In genomic region chr17:33394182-33395034, GRCm38 (mm10) we compare ENCODE assay signal across 8 mouse cellular contexts. TPM values are rescaled to one million over a fixed set of nuclear protein-coding genes. Genes with fewer than 3 reads are reported as not detected.
DNase-seq lines count a peak whose midpoint lies in the region; ATAC-seq lines count a peak whose summit lies in the region.

TSS of gene Zfp101 (minus strand) at chr17:33394641.

- intact Hi-C loops in gastrocnemius, postnatal 14 days (cut with DNase I; ENCODE audit: low total_unique reads) = no loop called here
- intact Hi-C loops in left cerebral cortex, postnatal 10 days (cut with DNase I) = no loop called here

- ATAC-seq in inflammation-experienced regulatory T-cells, adult 6 months = peak; percentile 100
- peak; percentile 100 for ATAC-seq in megakaryocyte-erythroid progenitor cell, adult 5-6 weeks (replicated peaks; ENCODE audit: low FRiP score, low TSS enrichment, poor library complexity, severe bottlenecking)

- DNase-seq in adrenal gland, adult (ENCODE audit: inconsistent age in 2 of 2, low spot score in 1 of 2) = peak; percentile 89 to 97
- peak; percentile 98 for DNase-seq in embryo, embryonic 10.5 days (ENCODE audit: low spot score)
- DNase-seq in gastrocnemius, postnatal 14 days = peak; percentile 84
- DNase-seq in left cerebral cortex, postnatal 10 days (ENCODE audit: extremely low spot score in 1 of 2, low spot score in 2 of 2) = peak; percentile 91 to 95
- DNase-seq in right cerebral cortex, postnatal 25 days = peak; percentile 85
- DNase-seq in urinary bladder, postnatal 4 days (ENCODE audit: low spot score in 2 of 2) = peak; percentile 83 to 85

RNA-seq across cellular contexts. Expression of gene Zfp101, which starts in this region (rescaled TPM):
- 1 to 10 TPM; 4.1 to 4.4 TPM for total RNA-seq in gastrocnemius, postnatal 14 days (2021)
- 10 to 100 TPM; 11.3 to 14.5 (median 12.9) TPM for polyA plus RNA-seq in inflammation-experienced regulatory T-cells, adult 6 months (2017; shearing (Covaris generic))
- 10 to 100 TPM in 1 of 2 experiments, 1 to 10 TPM in 1; 7.3 to 11.0 TPM for total RNA-seq in left cerebral cortex, postnatal 10 days (2021)
- 21.7 and 34.5 TPM in 2 replicates for total RNA-seq in megakaryocyte-erythroid progenitor cell, adult 5-6 weeks (2014; fragmentation: Nextera tagmentation)
- 20.5 and 37.3 TPM in 2 replicates for total RNA-seq in megakaryocyte-erythroid progenitor cell, adult 5-6 weeks (2017)

Comparison
In these comparisons a context has a peak if more than half of its experiments do, and no peak if none do; other contexts are left out.
1. Peak in every context shown above with its lines: DNase-seq and ATAC-seq.